Mouse (Mus musculus) limb, embryonic 14.5 days (tissue): ENCODE results near the gene Gm10295. TPM values are rescaled to one million over a fixed set of nuclear protein-coding genes. Genes with fewer than 3 reads are reported as not detected.

Source experiments
- ATAC-seq: fragments of 200-750 bp; cut with Nextera tagmentation; 2 replicates; pipeline ENCODE4 v1.8.0; 2017; ENCODE audit warnings: low read depth, moderate number of reproducible peaks, moderate TSS enrichment; ENCODE audit not compliant: low FRiP score
- DNase-seq: peaks from one replicate; pipeline ENCODE4 v3.0.0-alpha.2; 2015; ENCODE audit warnings: low spot score
- H3K27ac ChIP-seq: fragments of 300-500 bp; sonication (generic); replicated peaks from 2 replicates; pipeline ENCODE4 v1.5.1; 2014; ENCODE audit warnings: low read depth, mild to moderate bottlenecking, low read length, moderate library complexity, mixed read lengths
- H3K27me3 ChIP-seq: fragments of 300-500 bp; sonication (generic); 2 replicates; pipeline ENCODE4 v1.6.1; 2014; ENCODE audit warnings: low read length, mixed read lengths; ENCODE audit not compliant: control insufficient read depth, insufficient read depth
- H3K36me3 ChIP-seq: fragments of 300-500 bp; sonication (generic); 2 replicates; pipeline ENCODE4 v1.6.1; 2014; ENCODE audit warnings: mild to moderate bottlenecking, low read length, moderate library complexity, mixed read lengths; ENCODE audit not compliant: control insufficient read depth, insufficient read depth
- H3K4me1 ChIP-seq: fragments of 300-500 bp; sonication (generic); 2 replicates; pipeline ENCODE4 v1.6.1; 2014; ENCODE audit warnings: antibody characterized with exemption, low read length, mixed read lengths; ENCODE audit not compliant: control insufficient read depth, insufficient read depth
- H3K4me2 ChIP-seq: fragments of 300-500 bp; sonication (generic); replicated peaks from 2 replicates; pipeline ENCODE4 v1.6.1; 2014; ENCODE audit warnings: low read depth, mild to moderate bottlenecking, low read length, moderate library complexity; ENCODE audit not compliant: severe bottlenecking
- H3K4me3 ChIP-seq: fragments of 300-500 bp; sonication (generic); replicated peaks from 2 replicates; pipeline ENCODE4 v1.5.1; 2014; ENCODE audit warnings: low read length
- H3K9ac ChIP-seq: fragments of 300-500 bp; sonication (generic); 2 replicates; pipeline ENCODE4 v1.6.1; 2014; ENCODE audit warnings: mild to moderate bottlenecking, low read depth, low read length, moderate library complexity; ENCODE audit not compliant: severe bottlenecking
- H3K9me3 ChIP-seq: fragments of 300-500 bp; sonication (generic); 2 replicates; pipeline ENCODE4 v1.6.1; 2016; ENCODE audit warnings: low read length; ENCODE audit not compliant: control insufficient read depth
- POLR2A ChIP-seq: fragments of 200-500 bp; IDR thresholded peaks from 2 replicates; pipeline ENCODE4 v1.8.0; 2012; ENCODE audit warnings: inconsistent platforms, mild to moderate bottlenecking, moderate library complexity, borderline replicate concordance; ENCODE audit not compliant: insufficient read depth, insufficient read length; ENCODE audit errors: extremely low read depth
- WGBS: fragments of 180-500 bp; shearing (Covaris S2); extraction: QIAGEN DNeasy Blood & Tissue Kit; methylation state at CpG from one replicate; pipeline ENCODE4 v1.1.7; 2014; 5-methylcytosine and 5-hydroxymethylcytosine counted together
- polyA plus RNA-seq, 2 experiments: library from polyadenylated mRNA; depleted of rRNA in 1 of 2; stranded (reverse) in 1 of 2; unstranded in 1 of 2; fragments of >200 nt; fragmentation: Nextera tagmentation in 1 of 2; extraction: Ambion mirVana in 1 of 2; gene quantifications; 2 replicates each; pipeline versions ENCODE4 v1.2.1 to v1.2.3; 2012 to 2014

Gene Gm10295
- polyA plus RNA-seq, 2 experiments: not detected

GRCm38 (mm10) chr7:71383341-71384130 lies 32.3 kb upstream of the Gm10295 start:
- no peak overlapping the region for H3K27ac ChIP-seq
- no peak overlapping the region for H3K4me3 ChIP-seq
- no peaks in the 10 kb centered on the region for H3K36me3 ChIP-seq
- H3K9ac ChIP-seq: no peak overlapping the region
- ATAC-seq (no peak), DNase-seq (peak; percentile 25)
- no peaks in the 10 kb centered on the region for H3K9me3 ChIP-seq
- H3K27me3 ChIP-seq: no peaks in the 10 kb centered on the region
- no peak overlapping the region; the same call in 1 of the 2 replicates for H3K4me2 ChIP-seq
- H3K4me1 ChIP-seq: peaks cover 16% of the 10 kb centered on the region
- TF ChIP-seq POLR2A: no peak
- WGBS: 32% methylated on average over 20 of the region's 20 CpGs

DNA sequence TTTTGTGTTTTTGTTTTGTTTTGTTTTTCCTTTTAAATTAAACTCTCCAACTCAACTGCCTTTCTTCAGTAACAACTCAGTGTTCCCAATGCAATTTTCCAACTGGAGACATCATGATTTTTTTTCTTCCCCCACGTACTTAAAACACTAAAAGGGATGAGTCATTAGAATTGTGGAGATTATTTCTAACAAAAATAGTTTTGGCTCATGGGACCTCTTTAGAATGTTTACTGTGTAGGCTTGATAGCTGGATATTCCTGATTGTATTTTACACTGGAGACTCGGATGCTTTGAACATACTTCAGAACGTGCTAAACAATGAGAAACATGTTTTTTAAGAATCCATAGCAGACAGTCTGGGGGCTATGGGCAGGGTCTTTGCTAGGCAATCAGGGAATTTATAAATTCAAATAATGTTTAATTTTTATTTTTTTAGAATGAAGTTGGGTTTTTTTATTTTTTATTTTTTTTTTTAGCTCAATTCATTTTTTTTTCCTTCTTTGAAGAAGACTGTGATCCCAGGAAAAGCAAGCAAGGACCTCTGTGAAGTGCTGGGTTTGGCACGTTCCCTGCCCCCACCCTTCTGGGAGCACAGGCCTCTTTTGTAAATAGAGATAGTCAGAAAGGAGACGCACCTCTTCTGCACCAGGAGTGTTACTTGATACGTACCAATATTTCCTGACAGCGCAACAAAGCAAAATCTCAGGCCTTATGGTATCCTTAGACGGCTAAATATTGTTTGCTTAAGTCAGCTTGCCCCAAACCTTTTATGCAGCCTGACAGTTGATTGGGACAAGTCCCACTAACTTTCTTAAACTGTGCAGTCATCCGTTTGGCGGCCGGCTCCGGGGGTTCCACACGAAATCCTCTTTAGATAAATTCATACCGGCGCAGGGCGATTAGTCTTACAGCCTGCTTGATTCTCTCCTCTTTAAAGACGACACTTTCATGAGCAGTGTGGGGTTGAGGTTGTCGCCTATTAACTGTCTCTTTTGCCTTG lies 28.8 kb upstream of the Gm10295 start:
- WGBS: 34% methylated on average over 18 of the region's 18 CpGs
- DNase-seq (no peak), ATAC-seq (no peak)
- Histone ChIP-seq H3K4me3 (no peak overlapping the region), H3K4me2 (no peak overlapping the region), H3K27ac (no peak overlapping the region), H3K9me3 (no peaks in the 10 kb centered on the region), H3K36me3 (no peaks in the 10 kb centered on the region), H3K4me1 (peaks cover 11% of the 10 kb centered on the region), H3K27me3 (no peaks in the 10 kb centered on the region), H3K9ac (no peak overlapping the region)
- no peak for TF ChIP-seq POLR2A

GRCm38 (mm10) chr7:71378812-71379760 lies 27.8 kb upstream of the Gm10295 start:
- Histone ChIP-seq H3K9ac (no peak overlapping the region), H3K27me3 (no peaks in the 10 kb centered on the region), H3K9me3 (no peaks in the 10 kb centered on the region), H3K4me3 (no peak overlapping the region), H3K4me1 (peaks cover 11% of the 10 kb centered on the region), H3K27ac (no peak overlapping the region), H3K36me3 (no peaks in the 10 kb centered on the region), H3K4me2 (no peak overlapping the region)
- no peak for TF ChIP-seq POLR2A
- WGBS: 57% methylated on average over 18 of the region's 18 CpGs
- DNase-seq: peak; percentile 81
- peak; percentile 53; the same call in 1 of the 2 replicates for ATAC-seq

DNA sequence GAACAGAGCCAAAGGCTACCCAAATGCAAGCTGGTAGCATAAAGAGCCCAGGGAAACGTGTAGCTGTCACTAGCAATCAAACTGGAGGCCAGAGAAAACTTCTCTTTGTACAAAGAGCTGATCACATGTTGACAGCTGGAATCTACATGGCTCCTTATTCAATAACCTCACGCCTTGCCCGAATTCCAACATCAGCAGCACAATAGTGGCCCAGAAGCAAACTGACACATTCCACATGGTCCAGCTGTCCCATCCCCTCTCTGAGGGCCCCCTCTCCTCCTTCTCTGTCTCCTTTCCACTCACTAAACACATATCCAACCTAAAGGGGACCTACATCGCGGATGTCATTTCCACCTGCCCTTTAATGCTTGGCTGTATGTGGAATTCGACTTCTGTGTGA lies 26.7 kb upstream of the Gm10295 start:
- Histone ChIP-seq H3K27me3 (no peaks in the 10 kb centered on the region), H3K9ac (no peak overlapping the region), H3K4me3 (no peak overlapping the region), H3K4me1 (peaks cover 7% of the 10 kb centered on the region), H3K36me3 (no peaks in the 10 kb centered on the region), H3K4me2 (no peak overlapping the region), H3K9me3 (no peaks in the 10 kb centered on the region), H3K27ac (no peak overlapping the region)
- ATAC-seq: peak; percentile 44; the same call in 1 of the 2 replicates
- TF ChIP-seq POLR2A: no peak
- peak; percentile 13 for DNase-seq
- 74% methylated on average over 6 of the region's 6 CpGs for WGBS
